Mouse (Mus musculus) natural killer cell, adult 2 months (primary cell): ENCODE measurements around the gene Hist1h2ba.

Experiments
- DNase-seq, 2 experiments: peaks; one replicate each; pipeline ENCODE4 v3.0.0; 2022; ENCODE audit warnings: low spot score in 2 of 2

The Hist1h2ba gene

GRCm38 (mm10) chr13:23933421-23934210 lies at the start of gene Hist1h2ba:
TSS of gene Hist1h2ba (minus strand) at chr13:23934156.
- no peak for DNase-seq

- no peak for DNase-seq
Observed at GRCm38 (mm10) chr13:23972271-23972670, 38.3 kb upstream of the Hist1h2ba start.

- no peak for DNase-seq
Observed at GRCm38 (mm10) chr13:23971870-23972269, 37.9 kb upstream of the Hist1h2ba start.

GRCm38 (mm10) chr13:23964909-23965308 lies 31.0 kb upstream of the Hist1h2ba start:
- DNase-seq = no peak

GRCm38 (mm10) chr13:23959776-23960175 lies 25.8 kb upstream of the Hist1h2ba start:
- no peak for DNase-seq

- DNase-seq = peak in 1 of 2 experiments; percentile 48
Observed at GRCm38 (mm10) chr13:23950928-23951327, 17.0 kb upstream of the Hist1h2ba start.

- DNase-seq = no peak
Observed at GRCm38 (mm10) chr13:23949484-23950246, 15.7 kb upstream of the Hist1h2ba start.

GRCm38 (mm10) chr13:23946254-23946653 lies 12.3 kb upstream of the Hist1h2ba start:
- DNase-seq = no peak

GRCm38 (mm10) chr13:23942861-23943260 lies 8.9 kb upstream of the Hist1h2ba start:
- no peak for DNase-seq

GRCm38 (mm10) chr13:23940291-23940690 lies 6.3 kb upstream of the Hist1h2ba start:
- no peak for DNase-seq

- DNase-seq = no peak
Observed at GRCm38 (mm10) chr13:23938699-23939098, 4.7 kb upstream of the Hist1h2ba start.

- DNase-seq = no peak
Observed at GRCm38 (mm10) chr13:23934211-23934520, 210 bp upstream of the Hist1h2ba start, which contains the start of gene Hist1h2aa. TSS of gene Hist1h2aa (plus strand) at chr13:23934462.

GRCm38 (mm10) chr13:23930904-23931303 lies 3.1 kb downstream of the Hist1h2ba start:
- no peak for DNase-seq

- no peak for DNase-seq
Observed at GRCm38 (mm10) chr13:23930461-23930860, 3.5 kb downstream of the Hist1h2ba start.

- no peak for DNase-seq
Observed at GRCm38 (mm10) chr13:23928637-23929036, 5.3 kb downstream of the Hist1h2ba start.

- DNase-seq = no peak
Observed at GRCm38 (mm10) chr13:23925792-23926191, 8.2 kb downstream of the Hist1h2ba start.

GRCm38 (mm10) chr13:23917674-23918073 lies 16.3 kb downstream of the Hist1h2ba start:
- DNase-seq = no peak

GRCm38 (mm10) chr13:23916132-23916531 lies 17.8 kb downstream of the Hist1h2ba start:
- no peak for DNase-seq

GRCm38 (mm10) chr13:23914376-23915167 lies 19.4 kb downstream of the Hist1h2ba start, which contains the start of gene Slc17a4:
TSS of gene Slc17a4 (minus strand) at chr13:23915009.
- DNase-seq = no peak

GRCm38 (mm10) chr13:23913791-23914306 lies 20.1 kb downstream of the Hist1h2ba start:
- peak in 1 of 2 experiments; percentile 34 for DNase-seq

GRCm38 (mm10) chr13:23911335-23911734 lies 22.6 kb downstream of the Hist1h2ba start:
- peak in 1 of 2 experiments; percentile 12 for DNase-seq

GRCm38 (mm10) chr13:23910121-23910520 lies 23.8 kb downstream of the Hist1h2ba start:
- DNase-seq = no peak
